Mouse (Mus musculus): Measurements from ENCODE around the gene Calm2.

The Calm2 gene

GRCm38 (mm10) chr17:87446767-87447611 lies at the start of gene Calm2:
TSS of gene Calm2 (minus strand) at chr17:87446935.
- peak; percentile 96 for DNase-seq (ENCODE audit: low read depth, low spot score)

- DNase-seq (ENCODE audit: low read depth, low spot score), result no peak
Observed at GRCm38 (mm10) chr17:87495504-87495903, 48.8 kb upstream of the Calm2 start.

- DNase-seq (ENCODE audit: low read depth, low spot score), result no peak
Observed at GRCm38 (mm10) chr17:87494310-87494709, 47.6 kb upstream of the Calm2 start.

- DNase-seq (ENCODE audit: low read depth, low spot score), result no peak
Observed at GRCm38 (mm10) chr17:87492286-87492685, 45.6 kb upstream of the Calm2 start.

- no peak for DNase-seq (ENCODE audit: low read depth, low spot score)
Observed at GRCm38 (mm10) chr17:87490295-87490694, 43.6 kb upstream of the Calm2 start.

GRCm38 (mm10) chr17:87485751-87486150 lies 39.0 kb upstream of the Calm2 start:
- no peak for DNase-seq (ENCODE audit: low read depth, low spot score)

- no peak for DNase-seq (ENCODE audit: low read depth, low spot score)
Observed at GRCm38 (mm10) chr17:87482867-87483266, 36.1 kb upstream of the Calm2 start.

- no peak for DNase-seq (ENCODE audit: low read depth, low spot score)
Observed at GRCm38 (mm10) chr17:87478569-87478968, 31.8 kb upstream of the Calm2 start.

- no peak for DNase-seq (ENCODE audit: low read depth, low spot score)
Observed at GRCm38 (mm10) chr17:87477611-87478010, 30.9 kb upstream of the Calm2 start.

- DNase-seq (ENCODE audit: low read depth, low spot score), result no peak
Observed at GRCm38 (mm10) chr17:87475356-87475755, 28.6 kb upstream of the Calm2 start.

GRCm38 (mm10) chr17:87474501-87474795 lies 27.7 kb upstream of the Calm2 start:
- DNase-seq (ENCODE audit: low read depth, low spot score), result no peak

GRCm38 (mm10) chr17:87473736-87474500 lies 27.2 kb upstream of the Calm2 start:
- DNase-seq (ENCODE audit: low read depth, low spot score), result no peak

- DNase-seq (ENCODE audit: low read depth, low spot score), result no peak
Observed at GRCm38 (mm10) chr17:87473441-87473735, 26.7 kb upstream of the Calm2 start.

- no peak for DNase-seq (ENCODE audit: low read depth, low spot score)
Observed at GRCm38 (mm10) chr17:87472879-87473278, 26.1 kb upstream of the Calm2 start.

GRCm38 (mm10) chr17:87471661-87472060 lies 24.9 kb upstream of the Calm2 start:
- DNase-seq (ENCODE audit: low read depth, low spot score), result no peak

GRCm38 (mm10) chr17:87470797-87471196 lies 24.1 kb upstream of the Calm2 start:
- no peak for DNase-seq (ENCODE audit: low read depth, low spot score)

GRCm38 (mm10) chr17:87470282-87470681 lies 23.5 kb upstream of the Calm2 start:
- no peak for DNase-seq (ENCODE audit: low read depth, low spot score)

- DNase-seq (ENCODE audit: low read depth, low spot score), result no peak
Observed at GRCm38 (mm10) chr17:87469428-87469827, 22.7 kb upstream of the Calm2 start.

GRCm38 (mm10) chr17:87468616-87469015 lies 21.9 kb upstream of the Calm2 start:
- no peak for DNase-seq (ENCODE audit: low read depth, low spot score)

- DNase-seq (ENCODE audit: low read depth, low spot score), result no peak
Observed at GRCm38 (mm10) chr17:87461499-87461896, 14.8 kb upstream of the Calm2 start.

- no peak for DNase-seq (ENCODE audit: low read depth, low spot score)
Observed at GRCm38 (mm10) chr17:87460669-87461498, 14.1 kb upstream of the Calm2 start.
